Mouse (Mus musculus) C2C12 (cell line): ENCODE results near the gene Uba5. TPM values are rescaled to one million over a fixed set of nuclear protein-coding genes. Genes with fewer than 3 reads are reported as not detected.

Source experiments
- H3K27me3 ChIP-seq: one replicate; pipeline ENCODE4 v1.6.1; 2011; ENCODE audit not compliant: control insufficient read depth, insufficient read depth, insufficient read length
- H3K36me3 ChIP-seq: one replicate; pipeline ENCODE4 v1.6.1; 2011; ENCODE audit not compliant: control insufficient read depth, insufficient read depth
- H3K4me3 ChIP-seq: one replicate; pipeline ENCODE4 v1.5.1; 2011; ENCODE audit warnings: mild to moderate bottlenecking, control low read depth; ENCODE audit not compliant: poor library complexity, insufficient read depth, severe bottlenecking
- H3K79me2 ChIP-seq: one replicate; pipeline ENCODE4 v1.6.1; 2011; ENCODE audit not compliant: control insufficient read depth, insufficient read depth
- H3K79me3 ChIP-seq: one replicate; pipeline ENCODE4 v1.6.1; 2011; ENCODE audit warnings: low read depth, control low read depth
- H3ac ChIP-seq: one replicate; pipeline ENCODE3; 2011; ENCODE audit warnings: low read depth; ENCODE audit not compliant: control insufficient read depth, insufficient read length
- CEBPB ChIP-seq: IDR thresholded peaks from one replicate; pipeline ENCODE4 v1.6.1; 2011; ENCODE audit warnings: low read depth, mild to moderate bottlenecking, control low read depth, moderate library complexity
- CTCF ChIP-seq: IDR thresholded peaks from one replicate; pipeline ENCODE4 v1.5.1; 2011; ENCODE audit not compliant: control insufficient read depth, insufficient read depth, insufficient read length
- FOSL1 ChIP-seq: IDR thresholded peaks from one replicate; pipeline ENCODE4 v1.8.0; 2011; ENCODE audit warnings: mild to moderate bottlenecking, low read length; ENCODE audit not compliant: poor library complexity, insufficient read depth, severe bottlenecking
- MAX ChIP-seq: IDR thresholded peaks from one replicate; pipeline ENCODE4 v1.6.1; 2011; ENCODE audit warnings: mild to moderate bottlenecking, control low read depth
- MYOD1 ChIP-seq: IDR thresholded peaks from one replicate; pipeline ENCODE4 v1.6.1; 2011; ENCODE audit warnings: low read depth; ENCODE audit not compliant: control insufficient read depth, insufficient read length
- MYOG ChIP-seq: IDR thresholded peaks from one replicate; pipeline ENCODE4 v1.6.1; 2011; ENCODE audit not compliant: control insufficient read depth, insufficient read length; ENCODE audit errors: extremely low read depth
- USF1 ChIP-seq: IDR thresholded peaks from one replicate; pipeline ENCODE4 v1.6.1; 2011; ENCODE audit warnings: low read depth, mild to moderate bottlenecking, control low read depth, moderate library complexity
- polyA plus RNA-seq: library from polyadenylated mRNA; unstranded; fragments of >200 nt; fragmentation: generic; extraction: Trizol; gene quantifications from one replicate; pipeline ENCODE4 v1.2.1, GENCODE M21; 2012; ENCODE audit warnings: missing spikeins

The Uba5 gene
- polyA plus RNA-seq, 1 experiment = 18.0 TPM

DNA sequence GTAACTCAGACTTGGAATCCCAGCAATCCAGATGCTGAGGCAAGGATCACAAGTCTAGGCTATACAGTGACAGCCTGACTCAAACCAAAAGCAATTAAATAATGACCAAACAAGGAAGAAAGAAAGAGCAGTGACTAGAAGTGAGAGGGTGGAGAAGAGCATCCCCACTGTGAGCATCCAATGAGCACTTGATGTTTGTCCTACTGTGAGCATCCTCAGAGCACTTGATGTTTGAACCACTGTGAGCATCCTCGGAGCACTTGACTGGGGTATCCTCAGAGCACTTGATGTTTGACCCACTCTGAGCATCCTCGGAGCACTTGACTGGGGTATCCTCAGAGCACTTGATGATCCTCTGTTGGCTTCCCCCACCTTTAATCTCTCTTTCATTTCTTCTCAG, 42.1 kb upstream of the Uba5 start:
- no peak overlapping the region for H3K4me3 ChIP-seq
- no peak overlapping the region for H3ac ChIP-seq
- no peaks in the 10 kb centered on the region for H3K79me2 ChIP-seq
- no peaks in the 10 kb centered on the region for H3K36me3 ChIP-seq
- TF ChIP-seq CEBPB (no peak), MAX (no peak)
- no peaks in the 10 kb centered on the region for H3K79me3 ChIP-seq
- no peaks in the 10 kb centered on the region for H3K27me3 ChIP-seq

DNA sequence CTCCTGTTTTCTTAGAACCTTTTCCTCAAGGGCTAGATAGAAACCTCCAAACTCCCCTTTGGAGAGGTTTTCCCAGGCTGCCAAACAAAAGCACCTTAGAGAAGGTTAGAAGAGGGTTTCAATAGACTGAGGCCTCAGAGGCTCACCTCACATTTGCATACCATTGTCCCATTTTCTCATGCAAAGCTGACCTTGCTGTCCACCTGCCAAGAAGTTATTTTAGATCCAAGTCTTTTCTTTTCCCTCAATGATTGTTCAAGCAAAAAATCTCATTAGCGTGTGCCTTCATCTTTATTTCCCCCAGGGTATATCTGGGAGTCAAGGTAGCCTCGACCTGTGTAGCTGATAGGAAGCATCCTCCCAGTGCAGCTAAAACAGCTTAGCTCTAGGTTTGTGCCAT, 40.0 kb upstream of the Uba5 start:
- no peaks in the 10 kb centered on the region for H3K79me3 ChIP-seq
- no peaks in the 10 kb centered on the region for H3K27me3 ChIP-seq
- H3K36me3 ChIP-seq = no peaks in the 10 kb centered on the region
- H3K79me2 ChIP-seq = no peaks in the 10 kb centered on the region
- no peak overlapping the region for H3K4me3 ChIP-seq
- no peak overlapping the region for H3ac ChIP-seq
- no peak for TF ChIP-seq CEBPB
- no peak for TF ChIP-seq MYOD1
- no peak for TF ChIP-seq FOSL1

DNA sequence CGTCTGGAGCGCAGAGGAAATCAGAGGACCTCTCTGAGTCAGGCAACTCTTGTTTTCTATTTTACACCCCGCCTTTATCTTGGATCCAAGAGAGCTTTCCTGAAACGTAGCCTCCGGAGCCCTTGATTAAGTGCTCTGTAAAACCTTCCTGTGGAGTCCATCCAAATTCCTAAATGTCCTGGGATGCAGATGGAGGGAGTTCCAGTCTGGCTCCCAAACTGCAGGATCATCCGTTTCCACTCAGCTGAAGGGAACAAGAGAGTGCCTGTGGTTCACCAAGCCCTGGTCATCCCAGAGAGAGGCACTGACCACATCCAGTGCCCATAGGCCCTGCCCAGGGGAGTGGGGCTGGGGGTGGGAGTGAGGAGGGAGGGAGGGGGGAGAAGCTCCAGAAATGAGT, 39.4 kb upstream of the Uba5 start:
- TF ChIP-seq FOSL1 = no peak
- no peak for TF ChIP-seq MYOG
- TF ChIP-seq CTCF = no peak
- TF ChIP-seq USF1 = no peak
- H3K79me3 ChIP-seq = no peaks in the 10 kb centered on the region
- H3K36me3 ChIP-seq = no peaks in the 10 kb centered on the region
- no peaks in the 10 kb centered on the region for H3K79me2 ChIP-seq
- no peaks in the 10 kb centered on the region for H3K27me3 ChIP-seq
- H3ac ChIP-seq = no peak overlapping the region
- H3K4me3 ChIP-seq = no peak overlapping the region

DNA sequence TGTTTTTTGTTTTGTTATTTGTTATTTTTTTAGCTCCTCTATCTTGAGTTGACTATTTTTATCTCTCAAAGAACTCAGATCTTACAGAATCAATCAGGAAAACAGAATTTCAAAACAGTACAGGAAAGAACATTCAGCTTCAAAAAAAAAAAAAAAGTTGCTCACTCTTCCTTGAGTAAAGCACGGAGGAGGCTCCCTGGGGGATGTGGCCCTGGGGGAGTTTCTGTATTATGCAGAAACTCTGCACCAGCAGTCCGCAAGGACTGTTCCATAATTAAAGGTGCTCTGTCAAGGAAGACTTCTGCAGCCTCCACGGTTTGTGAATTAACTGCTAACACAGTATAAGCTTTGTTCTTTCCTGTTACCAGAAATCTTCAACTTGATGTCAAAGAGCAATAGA, 38.5 kb upstream of the Uba5 start:
- Histone ChIP-seq H3K79me2 (no peaks in the 10 kb centered on the region), H3K36me3 (no peaks in the 10 kb centered on the region), H3ac (no peak overlapping the region), H3K4me3 (no peak overlapping the region), H3K79me3 (no peaks in the 10 kb centered on the region), H3K27me3 (no peaks in the 10 kb centered on the region)
- TF ChIP-seq CEBPB = no peak

DNA sequence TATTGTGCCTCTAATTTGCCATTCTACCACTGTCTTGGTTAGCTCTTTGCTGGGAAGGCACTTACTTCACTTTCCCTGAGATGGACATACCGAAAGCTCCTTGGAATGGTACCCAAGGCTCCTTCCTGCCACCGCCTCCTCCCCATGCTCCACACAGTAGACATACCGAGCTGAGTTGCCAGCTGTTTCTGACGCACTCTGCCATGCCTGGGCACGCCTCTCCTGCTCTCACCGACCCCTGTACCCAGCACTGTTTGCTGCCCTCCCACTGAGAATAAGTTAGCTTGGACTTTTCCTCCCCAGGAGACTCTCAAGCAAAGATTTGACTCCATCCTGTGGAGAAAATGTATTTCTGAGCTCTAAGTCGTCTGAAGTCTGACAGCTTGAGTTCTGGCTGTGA, 37.9 kb upstream of the Uba5 start:
- Histone ChIP-seq H3K4me3 (no peak overlapping the region), H3K79me3 (no peaks in the 10 kb centered on the region), H3K79me2 (no peaks in the 10 kb centered on the region), H3ac (no peak overlapping the region), H3K36me3 (no peaks in the 10 kb centered on the region), H3K27me3 (no peaks in the 10 kb centered on the region)
- TF ChIP-seq USF1 (no peak), MAX (no peak), CTCF (no peak)

DNA sequence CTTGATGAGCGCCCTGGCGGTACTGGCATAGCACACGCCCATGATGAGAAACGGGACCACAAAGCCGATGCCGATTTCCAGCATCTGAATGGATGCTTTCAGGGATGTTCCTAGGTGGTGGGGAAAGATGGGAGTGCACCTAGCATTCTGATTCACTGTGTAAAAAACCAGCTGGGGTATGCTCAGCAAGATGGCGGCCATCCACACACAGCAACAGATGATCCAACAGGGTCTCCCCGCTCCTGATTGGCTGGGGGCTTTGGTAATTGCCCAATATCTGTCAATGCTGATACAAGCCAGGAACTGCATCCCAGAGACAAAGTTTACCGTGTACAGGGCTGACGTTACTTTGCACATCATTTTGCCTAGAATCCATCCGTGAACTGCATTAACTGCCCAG, 36.1 kb upstream of the Uba5 start:
- no peak overlapping the region for H3ac ChIP-seq
- H3K36me3 ChIP-seq = no peaks in the 10 kb centered on the region
- no peaks in the 10 kb centered on the region for H3K79me2 ChIP-seq
- no peaks in the 10 kb centered on the region for H3K27me3 ChIP-seq
- TF ChIP-seq FOSL1 (no peak), CTCF (no peak), MYOG (no peak), CEBPB (no peak), MYOD1 (no peak), MAX (no peak), USF1 (no peak)
- no peak overlapping the region for H3K4me3 ChIP-seq
- no peaks in the 10 kb centered on the region for H3K79me3 ChIP-seq

DNA sequence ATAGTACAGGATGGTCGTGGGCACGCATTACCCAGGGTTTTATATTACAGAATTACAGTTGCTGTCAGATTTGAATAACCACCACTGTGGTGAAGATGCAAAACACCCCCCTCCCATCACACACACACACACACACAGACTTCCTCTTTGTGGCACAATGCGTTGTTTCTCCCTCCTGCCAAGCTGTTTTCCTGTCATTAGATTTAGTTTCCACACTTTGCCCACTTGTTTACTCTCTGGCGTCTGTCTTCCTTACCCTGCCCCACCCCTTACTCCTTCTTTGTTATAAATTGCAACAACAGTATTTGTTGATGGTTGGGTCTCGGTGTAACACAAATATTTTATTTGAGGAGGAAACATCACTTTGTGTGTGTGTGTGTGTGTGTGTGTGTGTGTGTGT, 35.3 kb upstream of the Uba5 start:
- Histone ChIP-seq H3K79me3 (no peaks in the 10 kb centered on the region), H3ac (no peak overlapping the region), H3K36me3 (no peaks in the 10 kb centered on the region), H3K79me2 (no peaks in the 10 kb centered on the region), H3K27me3 (no peaks in the 10 kb centered on the region), H3K4me3 (no peak overlapping the region)
- TF ChIP-seq MYOG (no peak), FOSL1 (no peak), CEBPB (no peak), MYOD1 (no peak), MAX (no peak), CTCF (no peak), USF1 (no peak)
